Mouse (Mus musculus): ENCODE measurements around the gene Tfb2m. TPM values are rescaled to one million over a fixed set of nuclear protein-coding genes. Genes with fewer than 3 reads are reported as not detected.
A peak's percentile ranks its signal among the peaks of the same experiment; 100 is the strongest.

The Tfb2m gene
- 10 to 100 TPM; 65.3 to 73.3 (median 69.0) TPM for total RNA-seq (2022)

DNA sequence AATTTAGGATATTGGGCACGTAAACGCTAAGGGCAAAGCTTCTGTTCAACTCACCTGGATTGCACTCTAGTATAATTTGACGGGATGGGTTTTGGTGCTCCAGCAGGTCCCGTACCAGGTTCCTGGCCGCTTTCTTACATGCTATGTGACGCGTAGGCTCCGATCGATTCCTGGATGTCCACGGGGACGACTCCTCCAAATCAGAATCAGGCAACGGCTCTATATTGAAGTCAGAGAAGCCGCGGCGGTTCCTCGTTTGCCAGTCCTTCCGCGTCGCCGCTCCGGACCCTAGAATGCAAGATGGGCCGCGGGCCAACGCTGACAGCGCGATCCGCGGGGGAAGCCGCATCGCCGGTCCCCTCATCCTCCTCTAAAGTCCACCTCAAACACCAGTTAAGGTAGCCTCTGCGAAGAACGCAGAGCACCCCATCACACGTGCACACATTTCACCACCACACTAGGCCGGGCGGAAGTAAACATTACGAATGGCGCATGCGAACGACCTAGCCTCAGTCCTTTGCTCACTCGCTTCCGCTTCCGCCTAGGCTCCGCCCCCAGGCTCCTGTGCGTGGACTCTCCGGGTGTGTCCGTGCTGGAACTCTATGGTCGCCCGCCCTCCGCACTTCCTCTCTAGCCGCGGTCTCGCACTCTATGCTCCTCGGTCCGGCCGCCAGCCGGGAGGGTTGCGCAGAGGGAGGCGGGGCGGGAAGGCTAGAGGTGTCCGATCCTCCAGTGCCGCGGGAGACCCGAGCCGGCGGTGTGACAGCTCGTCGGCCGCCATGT lies at the start of gene Tfb2m, which contains the start of gene Cnst:
Gene Tfb2m (minus strand): TSS at position 500 of the 783 bp plus-strand sequence.
Gene Cnst (plus strand): TSS at position 603 of the 783 bp plus-strand sequence.
- peak; percentile 99 for DNase-seq (ENCODE audit: low spot score)

DNA sequence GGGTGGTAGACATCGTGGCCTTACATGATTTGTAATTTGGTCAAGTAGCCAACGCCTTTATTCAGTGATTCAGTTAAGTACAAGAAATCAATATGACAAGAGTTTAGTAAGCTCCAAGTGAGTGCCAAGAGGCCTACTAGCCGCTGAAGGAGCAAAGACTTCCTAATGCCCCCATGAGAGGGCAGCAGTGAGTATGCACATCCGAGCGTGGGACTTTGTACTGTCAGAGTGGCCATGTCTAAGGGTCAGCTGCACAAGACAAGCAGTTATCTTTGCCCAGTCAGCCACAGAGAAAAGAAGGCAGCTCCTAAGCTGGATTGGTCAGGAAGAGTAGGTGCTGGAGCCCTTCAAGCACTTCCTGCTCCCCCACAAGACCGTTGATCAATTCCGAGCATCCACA lies 46.9 kb upstream of the Tfb2m start:
- DNase-seq (ENCODE audit: low spot score) = no peak

DNA sequence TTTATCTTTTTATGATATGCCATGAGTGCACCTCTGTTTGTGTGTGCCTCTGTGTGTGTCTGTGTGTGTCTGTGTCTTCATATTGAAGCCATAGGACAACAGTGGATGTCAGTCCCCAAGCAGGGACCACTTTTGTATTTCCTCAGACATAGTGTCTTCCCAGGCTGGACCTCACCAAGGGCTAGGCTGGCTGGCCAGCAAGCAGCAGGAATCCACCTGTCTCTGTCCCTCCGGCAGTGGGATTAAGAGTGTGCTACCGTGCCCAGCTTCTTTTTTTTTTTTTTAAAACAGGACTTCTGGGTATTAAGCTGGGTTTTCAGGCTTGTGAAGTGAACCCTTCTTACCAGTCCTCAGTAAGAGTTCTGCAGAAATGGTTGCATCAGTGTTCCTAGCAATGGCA lies 46.1 kb upstream of the Tfb2m start:
- DNase-seq (ENCODE audit: low spot score) = no peak

DNA sequence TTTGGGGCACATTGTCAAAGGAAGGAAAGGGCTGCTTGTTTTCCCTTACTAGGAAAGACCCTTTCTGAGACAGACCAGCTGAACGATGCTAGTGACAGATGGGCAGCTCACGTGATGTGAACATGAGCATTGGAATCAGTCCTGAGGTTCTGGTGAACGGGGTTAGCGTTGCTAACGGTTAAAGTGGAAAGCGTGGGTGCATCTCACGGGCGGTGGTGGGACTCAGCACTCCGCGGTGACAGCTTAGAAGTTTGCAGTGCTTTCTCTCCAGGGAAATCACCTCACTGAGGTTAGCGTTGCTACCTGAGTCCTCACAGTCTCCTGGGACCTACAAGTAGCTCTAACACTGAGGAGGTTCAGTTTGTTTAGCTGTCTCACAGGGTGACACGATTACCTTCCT lies 45.6 kb upstream of the Tfb2m start:
- no peak for DNase-seq (ENCODE audit: low spot score)

DNA sequence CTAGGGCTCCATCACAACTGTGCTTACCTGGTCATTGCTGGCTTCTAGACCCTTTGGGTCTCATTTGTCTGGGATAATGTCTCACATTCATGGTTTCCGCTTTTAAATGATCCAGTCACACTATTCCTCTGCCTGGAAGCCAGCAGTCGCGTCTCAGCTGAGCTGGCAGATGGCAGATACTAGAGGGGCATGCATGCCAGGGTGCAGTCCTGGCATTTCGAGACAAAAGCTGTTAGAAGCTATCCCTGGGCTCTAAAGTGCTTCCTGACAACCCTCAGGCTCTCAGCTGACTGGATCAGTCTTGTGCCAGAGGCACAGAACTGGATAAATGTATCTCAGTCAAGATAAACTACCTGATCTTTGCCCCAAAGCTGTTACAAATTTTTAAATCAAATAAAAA lies 42.2 kb upstream of the Tfb2m start:
- no peak for DNase-seq (ENCODE audit: low spot score)

DNA sequence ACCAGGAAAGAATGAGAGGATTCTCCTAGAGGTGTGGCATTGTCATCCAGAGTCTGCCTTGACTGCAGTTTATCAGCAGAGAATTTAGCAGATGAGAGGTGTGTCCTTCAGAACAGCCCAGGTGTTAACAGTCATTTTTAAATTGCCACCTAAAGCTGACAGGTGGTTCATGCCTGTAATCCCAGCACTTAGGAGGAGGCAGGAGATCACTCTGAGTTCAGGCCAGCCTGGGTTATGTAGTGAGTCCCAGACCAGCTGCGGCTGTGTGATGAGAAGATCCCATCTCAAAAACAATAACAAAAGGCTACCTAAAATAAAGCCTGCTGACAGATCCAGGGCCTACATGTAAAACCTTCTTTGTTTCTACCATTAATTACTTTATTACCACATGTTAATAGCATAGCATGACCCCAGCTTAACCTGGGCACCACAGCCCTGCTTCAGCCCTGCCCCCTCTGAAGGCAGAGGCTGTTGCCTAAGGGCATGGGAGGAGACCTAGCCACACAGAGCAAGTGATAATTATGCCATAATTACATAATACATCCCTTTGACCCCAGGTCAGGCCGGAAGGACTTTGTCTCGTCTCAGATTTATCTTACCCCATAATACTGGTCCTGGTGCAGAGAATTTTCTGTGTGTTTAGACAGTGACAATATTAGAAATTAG lies 40.5 kb upstream of the Tfb2m start:
- no peak for DNase-seq (ENCODE audit: low spot score)

DNA sequence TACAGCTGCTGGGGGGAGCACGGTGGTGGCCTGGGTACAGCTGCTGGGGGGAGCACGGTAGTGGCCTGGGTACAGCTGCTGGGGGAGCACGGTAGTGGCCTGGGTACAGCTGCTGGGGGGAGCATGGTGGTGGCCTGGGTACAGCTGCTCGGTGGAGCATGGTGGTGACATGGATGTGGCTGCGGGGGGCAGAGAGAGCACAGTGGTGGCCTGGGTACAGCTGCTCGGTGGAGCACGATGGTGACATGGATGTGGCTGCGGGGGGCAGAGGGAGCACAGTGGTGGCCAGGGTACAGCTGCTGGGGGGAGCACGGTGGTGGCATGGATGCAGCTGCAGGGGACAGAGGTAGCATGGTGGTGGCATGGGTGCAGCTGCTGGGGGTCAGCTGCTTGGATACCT lies 39.6 kb upstream of the Tfb2m start:
- DNase-seq (ENCODE audit: low spot score) = no peak

DNA sequence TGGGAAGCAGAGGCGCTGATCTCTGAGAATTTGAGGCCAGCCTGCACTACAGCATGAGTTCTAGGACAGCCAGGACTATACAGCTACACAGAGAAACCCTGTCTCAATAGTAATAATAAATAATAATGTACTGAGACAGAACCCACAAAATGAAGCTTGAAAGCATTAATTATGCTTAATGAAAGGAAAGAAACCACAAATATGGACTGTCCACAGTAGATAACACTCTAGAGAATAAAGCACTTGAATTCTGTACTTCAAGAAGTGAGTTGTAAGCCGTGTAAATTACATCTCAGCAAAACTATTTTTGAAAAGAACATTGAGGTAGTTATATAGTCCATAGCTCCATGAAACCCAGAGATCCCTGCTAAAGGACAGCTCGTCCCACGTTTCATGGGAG lies 38.2 kb upstream of the Tfb2m start:
- DNase-seq (ENCODE audit: low spot score) = no peak

DNA sequence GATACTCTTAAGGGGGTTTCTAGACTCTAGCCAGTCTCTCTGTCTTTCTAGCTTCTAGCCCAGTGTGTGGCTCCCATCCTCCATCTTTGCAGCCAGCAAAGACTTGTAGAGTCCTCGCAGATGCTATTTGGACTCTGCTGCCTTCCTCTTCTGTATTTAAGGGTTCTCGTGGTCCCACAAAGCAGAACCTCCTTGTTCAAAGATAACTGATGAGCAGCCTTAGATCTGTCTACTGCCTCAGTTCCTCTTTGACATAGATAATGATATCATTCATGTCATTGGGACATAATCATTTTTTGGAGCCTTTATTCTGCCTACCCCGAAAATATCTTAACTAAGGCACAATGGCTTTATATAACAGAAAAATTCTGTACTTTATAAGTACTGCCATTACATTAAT lies 37.0 kb upstream of the Tfb2m start:
- DNase-seq (ENCODE audit: low spot score) = no peak

DNA sequence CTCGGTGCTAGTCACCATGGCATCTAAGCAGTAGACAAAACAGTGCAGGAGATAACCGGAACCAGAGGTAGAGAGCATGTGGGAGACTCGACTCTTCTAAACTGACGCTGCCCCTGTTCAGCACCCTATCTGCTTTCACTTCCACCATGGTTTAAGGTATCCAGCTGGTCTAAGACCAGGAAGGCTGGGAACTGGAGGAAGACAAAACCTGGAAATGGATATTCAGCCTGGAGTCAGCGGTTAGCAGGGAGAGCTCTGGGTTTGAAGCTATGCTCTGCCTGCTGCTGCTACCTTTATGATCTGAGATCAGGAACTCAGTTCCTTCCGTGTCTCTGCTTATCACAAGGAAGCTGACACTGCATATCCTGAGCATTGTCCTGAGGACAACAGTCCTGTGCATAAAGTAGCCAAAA lies 36.0 kb upstream of the Tfb2m start:
- peak; percentile 57 for DNase-seq (ENCODE audit: low spot score)

DNA sequence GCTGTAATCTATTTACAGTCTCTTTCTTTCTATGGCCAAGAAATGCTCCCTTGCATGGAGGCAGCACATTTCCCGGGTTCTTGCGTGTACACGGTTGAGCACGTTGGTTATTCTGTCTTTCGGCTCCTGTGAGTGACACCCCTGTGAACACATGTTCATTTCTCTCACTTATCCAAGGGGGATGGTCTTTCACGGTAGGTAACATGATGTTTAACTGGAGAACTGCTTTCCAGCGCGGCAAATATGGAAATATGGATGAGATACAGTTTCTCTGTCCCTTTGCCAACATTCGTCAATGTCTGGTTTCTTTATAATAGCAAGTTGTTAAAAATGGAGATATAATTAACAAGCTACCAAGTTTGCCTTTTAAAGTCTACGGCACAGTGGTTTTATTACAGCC lies 35.4 kb upstream of the Tfb2m start:
- DNase-seq (ENCODE audit: low spot score) = no peak

DNA sequence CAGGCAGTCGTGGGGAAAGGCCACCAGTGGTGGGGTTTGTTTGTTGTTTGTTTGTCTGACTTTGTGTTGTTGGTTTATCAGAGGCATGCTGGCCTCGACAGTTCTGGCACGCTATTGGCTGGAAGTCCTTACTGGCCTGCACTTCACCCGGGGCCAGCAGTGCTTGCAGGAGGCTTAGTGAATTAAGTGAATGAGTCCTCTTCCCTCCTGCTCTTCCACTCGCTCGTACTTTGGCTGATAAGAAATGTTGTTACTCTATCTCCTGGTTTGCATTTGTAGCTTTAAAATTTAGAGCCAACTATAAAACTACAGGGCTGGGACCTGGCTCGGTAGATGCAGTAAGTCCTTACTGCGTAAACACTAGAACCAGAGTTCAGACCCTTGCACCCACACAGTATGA lies 34.1 kb upstream of the Tfb2m start:
- DNase-seq (ENCODE audit: low spot score) = no peak

DNA sequence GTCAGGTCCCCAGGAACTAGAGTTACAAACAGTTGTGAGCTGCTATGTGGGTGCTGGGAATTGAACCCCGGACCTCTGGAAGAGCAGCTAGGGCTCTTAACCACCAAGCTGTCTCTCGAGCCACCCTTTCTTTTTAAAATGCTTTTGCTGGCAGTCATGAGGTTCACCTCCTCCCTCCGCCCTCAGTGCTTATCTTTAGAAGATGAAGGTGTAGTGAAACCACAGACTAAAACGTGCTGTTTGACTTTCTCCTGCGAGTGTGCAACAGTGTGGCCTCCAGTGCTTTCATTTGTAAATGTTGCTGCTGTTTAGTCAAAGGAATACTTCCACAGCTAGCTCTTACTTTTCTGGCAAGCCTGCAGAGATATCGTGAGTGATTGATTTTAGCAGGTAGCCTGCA lies 32.6 kb upstream of the Tfb2m start:
- no peak for DNase-seq (ENCODE audit: low spot score)

DNA sequence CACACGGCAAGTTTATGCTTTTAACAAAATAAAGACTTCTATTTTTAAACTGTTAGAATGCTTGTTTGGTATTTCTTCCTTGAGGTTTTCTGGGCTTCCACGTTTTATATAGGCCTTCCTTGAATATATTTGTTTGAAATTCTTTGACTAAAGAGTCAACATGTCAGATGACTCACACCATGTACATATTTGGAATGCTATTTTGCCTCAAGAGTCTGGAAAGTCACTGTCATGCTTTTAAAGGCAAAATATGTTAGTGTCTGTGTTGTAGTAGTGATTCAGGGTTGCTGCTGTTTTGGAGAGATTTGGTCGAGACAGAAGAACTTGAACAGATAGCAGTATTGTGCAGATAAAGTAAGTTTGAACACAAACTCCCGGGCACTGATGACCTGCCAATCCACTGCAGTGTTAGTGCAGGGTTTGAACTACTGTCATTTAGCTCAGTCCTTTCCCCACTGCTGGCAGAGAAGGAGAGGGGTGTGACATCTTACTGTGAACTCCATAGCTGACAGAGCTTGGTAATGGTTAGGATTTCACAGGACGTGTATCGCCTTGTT lies 27.7 kb upstream of the Tfb2m start:
- DNase-seq (ENCODE audit: low spot score) = no peak

DNA sequence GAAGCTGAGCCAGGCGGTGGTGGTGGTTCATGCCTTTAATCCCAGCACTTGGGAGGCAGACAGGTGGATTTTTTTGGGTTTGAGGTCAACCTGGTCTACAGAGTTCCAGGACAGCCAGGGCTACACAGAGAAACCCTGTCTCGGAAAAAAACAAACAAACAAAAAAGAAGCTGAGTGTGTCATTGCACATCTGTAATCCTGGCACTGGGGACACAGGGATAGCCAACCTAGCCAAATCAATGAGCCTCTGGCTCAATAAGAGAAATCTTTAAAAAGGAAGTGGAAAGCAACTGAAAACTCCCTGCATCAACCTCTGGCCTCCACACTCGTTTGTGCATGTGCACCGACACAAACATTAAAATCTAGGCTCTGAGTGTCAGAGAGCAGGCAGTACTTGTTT lies 25.6 kb upstream of the Tfb2m start:
- DNase-seq (ENCODE audit: low spot score) = no peak

DNA sequence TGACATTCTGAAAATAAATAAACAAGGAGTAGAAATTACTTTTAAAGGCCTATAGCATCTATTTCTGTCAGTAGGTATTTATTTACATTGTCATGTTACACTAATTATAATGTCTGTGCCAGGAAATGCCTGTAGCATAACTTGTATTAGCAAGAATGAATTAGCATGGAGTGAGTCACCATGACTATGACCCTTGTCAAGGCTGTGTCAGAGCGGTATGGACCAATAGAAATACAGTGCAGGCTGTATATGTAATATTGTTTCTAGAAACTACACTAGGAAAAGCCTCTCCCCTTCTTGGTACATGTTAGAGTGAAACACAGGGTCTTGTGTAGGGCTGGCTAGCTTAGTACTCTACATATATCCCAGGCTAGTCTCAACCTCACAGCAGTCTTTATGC lies 24.4 kb upstream of the Tfb2m start:
- no peak for DNase-seq (ENCODE audit: low spot score)

DNA sequence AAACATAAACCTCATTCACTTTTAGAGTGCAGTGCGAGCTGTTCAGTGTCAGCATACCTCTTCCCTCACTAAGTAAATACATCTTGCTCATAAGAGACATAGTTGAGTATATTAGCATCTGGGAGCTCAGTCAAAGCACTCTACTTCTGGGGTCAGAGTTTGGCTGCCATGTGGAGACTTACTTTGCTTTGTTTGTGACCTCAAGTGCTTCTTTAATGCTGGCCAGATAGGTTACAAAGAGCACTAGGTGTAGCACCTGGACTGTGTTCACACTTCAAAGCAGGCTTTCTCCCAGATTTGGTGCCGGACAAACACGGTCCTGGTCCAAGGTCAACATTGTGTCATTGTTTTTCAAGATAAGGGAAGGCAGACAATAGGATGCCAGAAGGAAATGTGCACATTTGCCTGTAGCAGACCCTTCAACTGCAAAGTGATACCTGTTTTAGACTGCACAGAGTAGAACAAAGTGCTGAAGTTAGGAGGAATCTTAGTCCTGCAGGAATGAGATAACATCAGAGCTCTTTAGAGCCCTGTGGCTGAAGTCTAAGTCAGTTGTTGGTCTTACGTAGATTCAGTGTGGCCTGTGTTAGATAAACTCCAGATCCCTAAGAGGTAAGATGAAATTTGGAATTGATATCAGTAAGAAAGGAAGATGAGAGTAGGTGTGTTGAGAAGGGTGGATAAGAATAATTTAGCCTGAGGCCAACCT lies 22.8 kb upstream of the Tfb2m start:
- no peak for DNase-seq (ENCODE audit: low spot score)

DNA sequence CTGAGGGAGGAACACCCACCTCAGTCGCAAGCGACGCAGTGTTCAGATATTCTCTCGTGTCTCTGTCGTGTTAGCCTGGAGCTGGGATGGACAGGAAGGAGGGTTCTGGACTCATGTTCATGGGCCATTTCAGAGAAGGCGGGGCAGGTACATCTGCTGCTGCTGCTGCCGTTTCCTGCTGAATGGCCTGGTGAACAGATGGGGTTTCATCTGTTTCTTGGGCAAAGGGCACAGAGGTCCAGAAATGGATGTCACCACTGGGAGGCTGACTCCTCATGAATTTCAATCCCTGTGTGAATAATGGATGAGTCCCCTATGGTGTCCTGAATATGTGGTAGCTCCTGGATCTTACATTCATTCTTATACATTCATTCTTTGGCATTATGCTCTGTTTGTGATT lies 21.5 kb upstream of the Tfb2m start:
- DNase-seq (ENCODE audit: low spot score) = no peak

DNA sequence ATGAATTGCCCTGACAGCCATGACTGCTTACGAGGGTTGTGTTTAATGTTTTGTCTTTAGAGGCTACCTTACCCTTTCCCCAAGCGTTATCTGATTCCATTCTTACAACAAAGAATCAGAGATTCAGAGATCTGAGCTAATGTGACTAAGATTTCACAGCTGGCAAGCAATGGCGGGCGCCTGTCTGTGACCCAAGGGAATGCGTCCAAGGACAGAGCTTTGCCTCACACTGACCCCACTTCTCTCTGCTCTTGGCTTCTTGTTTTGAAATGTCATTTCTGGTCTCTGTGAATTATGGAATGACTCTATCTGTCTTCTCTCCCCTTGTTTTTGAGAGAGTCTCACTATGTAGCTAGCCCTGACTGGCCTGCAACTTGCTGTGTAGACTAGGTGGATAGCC lies 17.9 kb upstream of the Tfb2m start:
- DNase-seq (ENCODE audit: low spot score) = no peak

DNA sequence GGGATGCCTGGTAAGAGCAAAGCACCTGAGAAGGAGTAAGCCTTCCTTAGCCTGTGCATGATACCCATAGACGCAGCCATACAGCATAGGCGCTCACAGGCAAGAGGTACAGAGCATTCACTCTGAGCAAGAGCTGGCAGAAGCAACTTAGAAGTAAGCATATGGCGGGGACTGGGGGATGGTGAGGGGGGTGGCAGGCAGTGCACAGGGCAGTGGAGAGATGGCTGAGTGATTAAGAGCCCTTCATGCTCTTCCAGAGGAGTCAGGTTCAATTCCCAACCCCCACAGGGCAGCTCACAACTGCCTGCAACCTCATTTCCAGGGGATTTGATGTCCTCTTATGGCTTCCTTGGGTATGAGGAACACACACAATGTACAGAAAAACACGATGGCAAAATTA lies 17.1 kb upstream of the Tfb2m start:
- DNase-seq (ENCODE audit: low spot score) = no peak

DNA sequence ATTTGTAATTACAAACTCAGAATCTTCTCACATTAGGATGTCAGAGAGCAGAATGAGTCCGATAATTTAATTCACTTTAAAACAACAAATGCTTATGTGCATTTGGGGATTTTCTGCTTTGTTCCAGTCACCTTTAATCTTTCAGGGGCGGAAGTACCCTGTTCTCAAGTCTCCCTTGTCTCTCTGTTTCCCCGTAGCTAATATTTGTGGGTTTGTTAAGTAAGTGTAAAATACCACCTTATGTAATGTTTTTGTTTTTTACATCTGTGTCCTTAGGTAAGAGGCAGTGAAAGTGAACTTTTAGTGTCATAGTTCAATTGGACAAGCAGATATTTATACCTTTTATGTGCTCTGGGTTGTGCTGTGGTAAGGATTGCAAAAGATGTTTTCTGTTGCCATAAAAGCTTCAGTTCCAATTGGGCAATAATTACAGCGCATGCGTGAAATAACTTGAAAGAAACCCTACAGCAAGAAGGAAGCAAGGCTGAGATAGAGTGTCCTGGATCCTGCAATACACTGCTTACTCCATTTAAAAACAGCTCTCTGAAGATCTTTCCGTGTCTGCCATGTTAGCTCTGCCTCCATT lies 14.9 kb upstream of the Tfb2m start:
- no peak for DNase-seq (ENCODE audit: low spot score)

Measured in heart, adult 8-10 months (tissue).